Mouse (Mus musculus) c-Kit-negative CD71-positive TER-119-positive erythroid progenitor cells, embryonic 14.5 days (primary cell): Measurements from ENCODE around the gene Med21.

Source experiments
- DNase-seq: peaks from one replicate; pipeline ENCODE4 v3.0.0-alpha.2; 2013; ENCODE audit warnings: low read depth, low spot score

Med21 gene

DNA sequence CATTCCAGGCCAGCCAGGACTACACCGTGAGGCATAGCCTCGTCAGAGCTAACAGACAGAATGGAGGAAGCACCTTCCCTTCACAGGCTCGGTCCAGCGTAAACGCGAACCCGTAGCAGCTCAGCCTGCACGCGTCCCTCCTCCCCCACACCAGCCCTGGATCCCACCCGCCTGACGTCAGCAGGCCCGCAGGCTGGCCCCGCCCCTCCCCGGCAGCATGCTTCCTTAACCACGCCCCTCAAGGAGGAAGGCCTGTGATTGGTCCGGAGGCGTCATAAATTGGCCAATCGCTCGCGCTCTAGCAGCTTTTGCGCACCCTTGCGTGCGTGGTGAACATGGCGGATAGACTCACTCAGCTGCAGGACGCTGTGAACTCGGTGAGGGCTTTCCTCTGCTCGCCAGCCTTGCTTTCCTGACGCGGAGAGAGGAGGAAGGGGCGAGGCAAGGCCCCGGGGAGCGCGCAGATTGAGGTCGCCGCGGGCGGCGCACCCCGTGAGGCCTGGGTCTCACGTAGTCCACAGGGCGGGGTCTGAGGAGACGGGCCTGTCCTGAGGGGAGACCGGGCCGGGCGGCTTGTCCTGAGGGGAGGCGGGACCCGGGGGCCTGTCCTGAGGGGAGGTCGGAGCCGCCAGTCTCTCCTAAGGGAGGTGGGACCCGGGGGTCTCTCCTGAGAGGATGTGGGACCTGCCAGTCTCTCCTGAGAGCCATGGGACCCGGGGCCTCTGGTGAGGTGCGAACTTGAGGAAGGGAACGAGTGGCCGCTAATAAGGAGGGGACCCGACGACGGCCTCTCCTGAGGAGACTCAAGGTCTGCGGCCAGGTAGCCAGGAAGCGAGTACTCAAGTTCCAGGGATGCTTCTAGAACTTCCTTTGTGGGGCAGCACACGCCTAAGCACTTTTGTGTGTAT, at the start of gene Med21, which contains the start of gene Tm7sf3:
TSS of gene Med21 (plus strand) at position 272 of the 908 bp plus-strand sequence.
TSS of gene Tm7sf3 (minus strand) at position 549 of the 908 bp plus-strand sequence.
- peak; percentile 96 for DNase-seq

DNA sequence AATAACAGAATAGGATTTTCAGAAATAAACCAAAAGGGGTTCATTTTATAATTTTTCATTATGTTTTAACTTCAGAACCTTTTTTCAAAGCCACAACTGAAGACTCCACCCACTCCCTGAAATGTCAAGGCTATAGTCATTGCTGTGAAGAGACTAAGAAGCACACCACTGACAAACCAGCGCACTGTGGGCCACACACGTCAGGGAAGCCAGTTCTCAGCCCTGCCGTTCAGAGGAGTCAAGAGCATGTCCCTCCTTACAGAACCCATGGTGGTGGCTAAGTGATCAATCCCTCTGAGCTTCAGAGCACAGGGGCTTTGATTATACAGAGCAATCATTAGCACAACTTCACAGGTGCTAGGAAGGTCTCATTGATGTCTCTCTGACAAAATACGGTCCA, 39.7 kb upstream of the Med21 start:
- DNase-seq: no peak

DNA sequence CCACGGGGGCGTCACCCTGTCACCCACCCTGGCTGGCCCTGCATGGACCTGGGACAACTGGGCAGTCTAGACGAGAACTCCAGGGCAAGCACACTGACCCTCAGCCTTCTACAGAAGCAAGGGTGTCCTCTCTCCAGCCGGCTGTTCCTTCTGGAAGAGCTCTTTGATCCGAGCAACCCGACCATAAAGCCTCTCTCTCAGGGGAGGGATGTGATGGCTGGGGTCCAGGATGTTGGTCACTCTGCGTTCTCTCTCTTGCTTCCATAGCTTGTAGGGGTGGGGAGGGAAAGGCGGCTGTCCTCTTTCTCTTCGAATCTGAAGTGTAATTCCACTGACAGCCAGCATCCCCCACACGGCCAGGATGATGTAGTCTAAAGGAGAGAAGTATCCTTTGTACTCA, 38.7 kb upstream of the Med21 start:
- no peak for DNase-seq

DNA sequence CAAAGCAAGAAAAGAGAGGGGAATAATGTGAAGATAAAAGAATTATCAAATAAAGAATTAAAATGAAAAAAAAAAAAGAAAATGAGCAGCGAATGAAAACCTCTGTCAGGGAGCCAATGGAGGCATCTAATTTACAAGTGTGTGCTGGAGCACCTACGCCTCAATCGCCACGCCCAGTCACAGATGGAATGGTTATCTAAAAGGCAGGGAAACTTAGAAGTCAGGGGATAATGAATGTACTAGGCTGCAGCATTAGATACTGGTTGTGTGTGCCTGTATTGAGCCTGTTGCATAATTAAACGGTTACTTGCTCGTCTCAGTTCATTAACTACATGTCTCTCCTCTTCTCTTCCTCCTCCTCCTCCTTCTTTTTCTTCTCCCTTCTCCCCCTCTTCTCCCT, 31.0 kb upstream of the Med21 start:
- DNase-seq: peak; percentile 62

DNA sequence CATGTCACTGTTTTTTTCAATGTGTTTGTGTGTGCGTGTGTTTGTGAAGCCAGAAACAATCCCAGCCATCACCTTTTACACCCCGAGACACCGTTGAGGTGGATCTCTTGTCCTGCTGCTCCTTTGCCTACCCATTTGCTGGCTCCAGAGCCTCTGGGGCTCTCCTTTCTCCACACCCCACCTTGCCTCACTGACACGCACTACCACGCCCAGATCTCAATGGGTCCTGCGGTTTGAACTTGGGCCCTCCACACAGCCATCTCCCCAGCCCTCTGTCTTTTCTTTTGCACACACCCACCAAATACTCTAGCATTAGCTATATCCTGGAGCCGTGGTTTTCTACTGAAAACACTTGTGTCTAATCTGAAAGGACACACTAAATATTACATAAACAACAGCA, 30.4 kb upstream of the Med21 start:
- DNase-seq: no peak

DNA sequence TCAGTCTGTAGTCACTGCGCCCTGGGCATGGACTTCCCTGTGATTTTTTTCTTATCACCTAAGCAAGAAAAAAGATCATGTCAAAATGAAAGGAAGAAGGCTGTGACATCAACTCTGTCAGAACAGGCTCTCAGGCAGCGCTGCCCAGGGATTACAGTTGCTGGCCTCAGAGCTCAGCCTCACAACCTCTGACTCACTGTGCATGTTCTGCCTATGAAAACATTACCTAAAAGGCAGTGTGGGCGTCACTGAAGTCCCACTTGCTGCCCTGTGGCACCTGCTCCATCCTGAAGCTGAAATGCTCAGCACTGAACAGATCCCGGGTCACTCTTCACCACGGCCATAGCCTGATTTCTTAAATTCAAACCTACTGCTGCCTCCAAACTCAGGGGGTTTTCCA, 29.6 kb upstream of the Med21 start:
- DNase-seq: no peak

DNA sequence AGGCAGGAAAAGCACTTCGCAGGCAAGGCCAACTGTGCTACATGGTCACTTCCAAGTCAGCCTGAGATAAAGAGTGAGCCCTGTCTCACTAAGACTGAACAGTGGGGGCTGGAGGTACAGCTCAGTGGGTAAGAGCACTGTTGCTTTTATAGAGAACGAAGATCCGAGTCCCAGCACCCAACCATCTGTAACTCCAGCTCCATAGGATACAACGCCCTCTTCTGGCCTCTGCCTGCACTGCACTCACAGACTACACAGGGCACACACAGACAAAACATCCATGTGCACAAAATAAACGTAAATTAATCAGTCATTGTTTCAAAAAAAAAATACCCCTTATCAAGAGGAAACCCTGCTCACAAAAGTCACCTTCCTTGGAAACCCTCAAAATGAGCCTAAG, 28.4 kb upstream of the Med21 start:
- no peak for DNase-seq

DNA sequence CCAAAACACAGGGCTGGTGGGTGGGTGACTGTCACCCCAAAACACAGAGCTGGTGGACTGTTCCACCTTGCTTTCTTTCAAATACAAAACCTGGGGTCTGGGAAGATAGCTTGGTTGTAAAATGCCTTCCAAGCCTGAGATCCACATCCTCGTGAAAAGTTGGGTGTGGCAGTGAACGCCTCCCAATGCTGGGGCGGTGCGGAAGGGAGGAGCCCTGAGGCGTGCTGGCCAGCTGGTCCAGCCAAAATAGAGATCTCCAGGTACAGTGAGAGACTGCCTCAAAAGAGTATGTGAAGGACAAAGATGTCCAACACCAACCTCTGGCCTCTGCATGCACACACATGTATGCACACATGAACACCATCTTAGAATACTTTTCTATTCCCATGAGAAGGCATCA, 27.8 kb upstream of the Med21 start:
- no peak for DNase-seq

DNA sequence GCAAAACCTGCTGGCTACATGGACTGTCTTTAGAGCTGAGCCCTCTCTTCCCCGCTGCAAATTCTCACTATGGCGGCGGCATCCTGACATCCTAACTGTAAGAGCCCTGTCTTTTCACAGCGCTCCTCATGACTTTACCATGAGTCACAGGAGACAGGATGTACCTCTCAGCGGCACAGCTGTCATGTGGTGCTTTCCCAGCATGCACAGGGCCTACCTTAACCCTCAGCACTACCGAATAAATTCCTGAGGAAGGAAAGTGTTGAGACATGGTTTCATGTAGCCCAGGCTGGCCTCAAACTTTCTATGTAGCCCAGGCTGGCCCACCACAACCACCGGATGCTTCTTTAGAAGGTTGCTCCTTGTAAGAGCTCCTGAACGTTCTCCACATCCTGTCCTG, 26.5 kb upstream of the Med21 start:
- no peak for DNase-seq

DNA sequence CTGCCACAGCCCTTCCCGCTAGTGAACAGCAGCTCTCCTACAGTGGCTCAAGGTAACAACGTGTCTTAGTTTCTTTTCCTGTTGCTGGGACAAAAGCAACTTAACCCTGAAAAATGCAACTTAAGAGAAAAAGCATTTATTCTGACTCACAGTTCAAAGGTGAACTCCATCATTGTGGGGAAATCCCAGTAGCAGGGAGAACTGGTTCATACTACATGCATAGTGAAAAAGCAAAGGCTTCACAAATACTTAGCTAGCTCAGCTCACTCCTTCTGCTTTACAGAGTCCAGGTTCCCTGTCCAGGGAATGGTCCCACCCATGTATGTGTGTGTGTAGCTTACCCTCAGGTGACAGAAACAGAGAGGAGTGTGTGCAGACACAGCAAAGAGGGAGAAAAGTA, 25.7 kb upstream of the Med21 start:
- no peak for DNase-seq

DNA sequence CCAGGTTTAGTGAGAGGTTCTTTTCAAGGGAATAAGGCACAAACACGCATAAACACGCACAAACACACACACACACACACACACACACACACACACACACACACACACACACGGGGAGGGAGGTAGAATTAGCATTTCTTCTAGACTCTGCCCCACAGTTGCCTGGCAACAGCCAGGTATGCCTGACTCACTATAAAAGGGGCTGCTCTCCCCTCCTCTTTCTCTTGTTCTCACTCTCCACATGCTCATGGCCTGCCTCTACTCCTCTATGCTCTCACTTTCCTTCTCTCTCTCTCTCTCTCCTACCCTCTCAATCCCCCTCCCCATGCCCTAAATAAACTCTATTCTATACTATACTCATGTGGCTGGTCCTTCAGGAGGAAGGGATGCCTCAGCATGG, 14.2 kb upstream of the Med21 start:
- DNase-seq: no peak

DNA sequence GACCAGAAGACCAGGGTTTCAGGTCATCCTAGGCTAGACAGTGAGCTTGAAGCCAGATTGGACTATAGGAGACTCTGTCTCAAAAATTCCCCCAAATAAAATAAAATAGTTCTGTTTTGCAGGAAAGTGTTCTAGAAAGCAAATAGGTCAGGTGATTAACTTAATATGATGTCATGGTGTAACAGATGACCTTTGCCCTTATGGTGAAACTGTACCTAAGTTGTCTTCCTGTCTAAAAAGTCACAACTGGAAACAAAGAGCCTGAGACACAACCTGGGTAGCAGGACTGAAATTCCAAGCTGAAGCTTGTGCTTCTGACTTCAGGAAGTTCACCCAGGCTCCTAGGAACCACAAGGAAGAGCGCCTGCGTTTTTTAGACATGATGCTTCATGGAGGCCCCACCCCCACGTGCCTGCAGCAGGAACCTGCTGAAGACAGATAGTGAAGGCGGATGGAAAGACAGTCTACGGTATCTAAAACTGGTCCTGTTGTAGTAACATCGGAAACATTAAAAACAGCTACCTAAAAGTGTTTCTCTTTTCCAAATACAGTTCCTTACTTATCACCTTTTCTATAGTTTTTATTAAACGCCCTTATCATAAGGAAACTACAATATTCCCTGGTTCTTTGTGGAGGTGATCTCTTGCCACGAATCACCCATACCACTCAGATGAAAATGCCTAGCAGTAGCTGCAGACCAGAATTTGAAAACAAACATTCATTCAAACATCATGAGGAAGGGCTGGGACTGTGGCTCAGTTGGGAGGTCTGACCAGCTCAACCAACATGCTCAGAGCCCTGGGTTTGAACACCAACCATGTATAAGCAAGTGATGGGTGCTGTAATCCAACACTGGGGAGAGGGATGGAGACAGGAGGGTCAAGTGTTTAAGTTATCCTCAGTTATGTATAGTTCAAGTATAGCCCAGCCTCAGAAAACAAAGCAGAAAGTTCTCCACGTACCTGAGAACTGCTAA, 12.3 kb upstream of the Med21 start:
- DNase-seq: peak; percentile 75

DNA sequence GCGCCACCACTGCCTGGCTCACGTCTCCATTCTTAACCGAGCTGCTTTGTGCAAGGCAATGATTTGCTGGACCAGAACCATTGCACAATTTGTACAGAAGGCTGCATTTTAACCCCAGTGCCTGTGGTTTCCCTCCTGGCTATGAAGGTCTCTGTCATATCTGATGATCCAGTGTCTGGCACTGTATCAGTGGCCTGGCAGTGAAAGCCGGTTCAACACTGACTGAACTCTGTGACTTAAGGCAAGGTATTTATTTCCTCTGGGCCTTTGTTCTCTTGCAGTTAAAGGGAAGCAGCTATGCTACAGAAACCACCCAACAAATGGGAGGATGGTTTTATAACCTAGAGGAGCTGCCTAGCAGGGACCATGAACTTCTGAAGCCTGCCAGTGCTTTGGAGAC, 11.4 kb upstream of the Med21 start:
- DNase-seq: no peak

DNA sequence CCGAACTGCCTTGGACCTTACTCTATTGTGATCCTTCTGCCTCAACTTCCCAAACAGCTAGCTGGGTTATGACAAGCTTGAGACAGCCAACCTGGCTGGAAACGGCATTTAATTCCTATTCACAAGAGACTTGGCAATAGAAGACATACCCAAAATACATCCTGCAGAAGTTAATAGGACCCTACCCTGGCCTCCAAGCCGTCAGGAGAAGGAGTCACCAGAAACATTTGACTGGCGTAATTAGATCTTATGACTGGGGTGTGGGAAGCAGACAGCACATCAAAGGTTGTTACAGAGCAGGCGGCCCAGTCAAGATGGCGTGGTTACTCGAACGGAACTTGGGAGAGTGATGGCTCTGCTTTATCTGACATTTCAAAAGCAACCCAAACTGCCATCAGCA, 10.5 kb upstream of the Med21 start:
- DNase-seq: no peak

DNA sequence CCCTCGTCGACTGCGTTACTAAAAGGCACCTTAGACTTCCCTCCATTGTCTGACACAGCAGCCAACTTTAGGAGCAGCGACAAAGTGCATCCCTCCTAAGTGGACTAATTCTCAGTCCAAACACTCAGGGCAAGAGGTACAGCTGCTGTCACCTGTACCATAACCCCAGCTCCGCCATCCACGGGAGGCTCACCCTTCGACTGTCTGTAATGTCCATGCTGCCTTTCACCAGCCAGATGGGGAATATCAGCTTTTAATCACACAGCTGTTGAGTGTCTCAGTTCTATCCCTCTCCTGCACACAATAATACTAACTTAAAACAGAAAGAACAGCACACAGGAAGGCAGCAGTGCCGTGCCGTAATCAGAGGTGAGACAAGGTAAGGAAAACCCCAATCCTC, 9.9 kb upstream of the Med21 start:
- no peak for DNase-seq

DNA sequence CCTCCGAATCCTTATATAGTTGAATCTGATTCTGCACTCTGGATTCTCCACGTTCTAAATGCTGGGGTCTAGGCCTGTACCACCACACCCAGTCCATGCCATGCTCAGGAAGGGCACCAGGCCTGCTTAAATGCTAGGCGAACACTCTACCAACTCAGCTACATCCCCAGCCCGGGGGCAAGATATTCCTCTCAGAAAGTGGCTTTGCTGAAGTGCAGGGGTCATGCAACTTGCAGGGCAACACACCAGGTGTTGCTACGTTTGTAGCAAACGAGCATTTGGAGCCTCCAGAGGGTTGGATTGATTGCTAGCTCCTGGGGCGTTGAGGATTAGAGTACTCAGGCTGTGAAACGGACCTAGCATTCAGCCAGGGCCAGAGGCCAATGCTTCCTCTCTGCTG, 9.2 kb upstream of the Med21 start:
- no peak for DNase-seq

DNA sequence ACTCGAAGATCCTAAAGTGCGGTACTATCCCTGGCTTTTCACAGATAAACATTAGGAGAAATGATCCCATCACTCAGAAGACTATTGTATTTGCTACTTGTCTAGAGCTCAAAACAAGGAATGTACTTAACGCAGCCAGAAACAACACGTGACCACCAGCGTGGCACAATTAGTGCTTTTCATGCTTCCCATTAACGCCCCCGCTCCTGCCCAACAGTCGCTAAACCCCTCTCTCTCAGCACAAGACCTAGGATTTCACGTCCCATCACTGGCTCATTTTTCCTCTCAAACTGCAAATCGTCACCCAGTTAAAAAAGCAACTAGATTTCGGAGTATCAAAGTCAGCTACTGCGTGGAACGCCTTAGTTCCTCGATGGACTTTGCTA, 8.7 kb upstream of the Med21 start:
- DNase-seq: no peak

DNA sequence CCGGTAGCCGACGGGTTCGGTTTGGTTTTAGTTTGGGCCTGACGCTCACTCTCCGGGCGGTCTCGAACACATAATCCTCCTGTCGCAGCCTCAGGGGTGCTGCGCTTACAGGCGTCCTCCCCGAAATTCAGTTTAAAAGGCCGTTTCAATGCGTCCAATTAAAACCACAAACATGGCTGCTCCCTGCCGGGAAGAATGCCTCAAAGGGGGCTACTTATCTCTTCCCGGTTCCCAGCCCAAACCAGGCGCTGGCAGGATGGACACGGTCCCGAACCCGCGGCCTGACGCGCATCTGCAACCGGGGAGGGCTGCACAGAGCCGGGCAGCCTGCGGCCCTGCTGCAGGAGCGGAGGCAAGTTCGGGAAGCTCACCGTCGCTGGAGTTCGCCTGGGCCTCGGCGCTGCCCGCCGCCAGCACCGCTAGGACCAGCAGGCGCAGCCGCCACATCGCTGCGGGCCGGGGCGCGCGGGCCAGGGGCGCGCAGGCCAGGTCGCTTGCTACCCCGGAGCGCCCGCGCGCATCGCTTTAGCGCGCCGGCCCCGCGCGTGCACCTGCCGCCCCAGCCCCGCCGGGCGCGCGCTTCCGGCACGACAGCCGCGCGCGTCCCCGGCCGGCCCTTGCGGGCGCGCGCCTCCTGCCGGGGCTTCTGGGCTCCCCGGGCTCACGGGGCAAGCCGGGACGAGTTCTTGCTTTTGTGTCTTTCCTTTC, 8.2 kb upstream of the Med21 start:
- peak; percentile 68 for DNase-seq

DNA sequence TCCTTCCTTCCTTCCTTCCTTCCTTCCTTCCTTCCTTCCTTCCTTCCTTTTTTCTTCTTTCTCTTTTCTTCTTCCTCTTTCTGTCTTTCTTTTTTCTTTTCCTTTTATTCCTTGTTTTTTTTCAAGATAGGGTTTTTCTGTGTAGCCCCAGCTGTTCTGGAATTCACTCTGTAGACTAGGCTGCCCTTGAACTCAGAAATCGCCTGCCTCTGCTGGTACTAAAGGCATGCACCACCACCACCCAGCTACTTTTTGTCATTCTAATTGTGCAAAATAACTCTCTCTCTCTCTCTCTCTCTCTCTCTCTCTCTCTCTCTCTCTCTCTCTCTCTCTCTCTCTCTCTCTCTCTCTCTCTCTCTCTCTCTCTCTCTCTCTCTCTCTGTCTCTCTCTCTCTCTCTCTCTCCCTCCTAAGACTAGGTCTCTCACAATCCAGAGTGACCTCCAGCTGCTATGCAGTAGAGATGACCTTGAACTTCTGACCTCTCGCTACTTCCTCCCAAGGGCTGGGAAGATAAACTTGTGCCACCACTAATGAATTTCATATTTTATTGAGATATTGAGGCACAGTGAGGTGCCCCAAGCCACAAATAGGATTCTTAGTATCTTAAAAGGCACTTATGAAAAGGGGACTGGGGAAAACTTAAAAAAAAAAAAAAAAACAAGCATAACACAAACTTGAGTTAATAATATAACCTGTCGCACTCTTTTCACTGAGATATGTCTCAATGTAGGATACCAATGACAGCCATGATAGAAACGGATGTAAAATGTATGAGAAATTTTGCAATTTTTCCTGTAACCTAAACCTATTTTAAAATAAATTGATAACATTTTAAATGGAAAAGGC, 7.4 kb upstream of the Med21 start:
- no peak for DNase-seq

DNA sequence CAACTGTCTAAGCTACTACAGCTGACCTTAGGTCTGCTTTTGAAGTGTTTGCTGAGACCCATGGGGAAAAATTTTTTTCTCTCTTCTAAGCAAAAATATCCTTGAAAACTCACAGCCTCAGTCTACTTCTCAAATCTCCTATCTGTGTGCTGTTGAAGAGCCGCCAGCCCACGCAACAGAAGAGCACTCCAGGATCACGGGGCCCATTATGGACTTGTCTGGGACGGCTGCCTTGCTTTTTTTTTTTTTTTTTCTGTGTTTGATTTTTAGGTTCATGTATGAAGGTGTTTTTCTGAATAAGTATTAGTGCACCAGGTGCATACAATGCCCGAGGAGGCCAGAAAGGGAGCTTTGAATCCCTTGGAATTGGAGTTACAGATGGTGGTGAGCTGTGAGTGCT, 5.9 kb upstream of the Med21 start:
- DNase-seq: no peak
